Mouse (Mus musculus) hindbrain, embryonic 10.5 days (tissue): ENCODE results near the gene Pak4. TPM values are rescaled to one million over a fixed set of nuclear protein-coding genes. Genes with fewer than 3 reads are reported as not detected.
"Not testable (repeated sequence)": the region's sequence is repeated elsewhere in the genome, so short reads cannot be mapped to it uniquely, and the experiment has no call there.

ENCODE experiments used
- DNase-seq: peaks from one replicate; pipeline ENCODE4 v3.0.0-alpha.2; 2017; ENCODE audit warnings: low spot score
- H3K27ac ChIP-seq: fragments of 300-500 bp; sonication (generic); 2 replicates; pipeline ENCODE4 v1.5.1; 2016; ENCODE audit warnings: mild to moderate bottlenecking, moderate library complexity
- H3K27me3 ChIP-seq: fragments of 300-500 bp; sonication (generic); 2 replicates; pipeline ENCODE4 v1.6.1; 2016; ENCODE audit warnings: mild to moderate bottlenecking; ENCODE audit not compliant: poor library complexity, insufficient read depth, severe bottlenecking
- H3K36me3 ChIP-seq: fragments of 300-500 bp; sonication (generic); 2 replicates; pipeline ENCODE4 v1.6.1; 2016; ENCODE audit warnings: mild to moderate bottlenecking, moderate library complexity
- H3K4me1 ChIP-seq: fragments of 300-500 bp; sonication (generic); replicated peaks from 2 replicates; pipeline ENCODE4 v1.6.1; 2016; ENCODE audit warnings: mild to moderate bottlenecking
- H3K4me3 ChIP-seq: fragments of 300-500 bp; sonication (generic); 2 replicates; pipeline ENCODE4 v1.5.1; 2016; ENCODE audit warnings: mild to moderate bottlenecking, moderate library complexity
- H3K9me3 ChIP-seq: fragments of 300-500 bp; sonication (generic); 2 replicates; pipeline ENCODE4 v1.6.1; 2016; ENCODE audit warnings: mild to moderate bottlenecking, moderate library complexity
- WGBS: fragments of 180-500 bp; shearing (Covaris S2); methylation state at CpG from one replicate; pipeline ENCODE4 v1.1.7; 2016; 5-methylcytosine and 5-hydroxymethylcytosine counted together
- polyA plus RNA-seq: library from polyadenylated mRNA; unstranded; fragments of >200 nt; fragmentation: Nextera tagmentation; extraction: Ambion mirVana; gene quantifications from 2 replicates; pipeline ENCODE4 v1.2.1, GENCODE M21; 2016

Pak4 gene
- polyA plus RNA-seq, 1 experiment from 2014 or later = 51.8 TPM

DNA sequence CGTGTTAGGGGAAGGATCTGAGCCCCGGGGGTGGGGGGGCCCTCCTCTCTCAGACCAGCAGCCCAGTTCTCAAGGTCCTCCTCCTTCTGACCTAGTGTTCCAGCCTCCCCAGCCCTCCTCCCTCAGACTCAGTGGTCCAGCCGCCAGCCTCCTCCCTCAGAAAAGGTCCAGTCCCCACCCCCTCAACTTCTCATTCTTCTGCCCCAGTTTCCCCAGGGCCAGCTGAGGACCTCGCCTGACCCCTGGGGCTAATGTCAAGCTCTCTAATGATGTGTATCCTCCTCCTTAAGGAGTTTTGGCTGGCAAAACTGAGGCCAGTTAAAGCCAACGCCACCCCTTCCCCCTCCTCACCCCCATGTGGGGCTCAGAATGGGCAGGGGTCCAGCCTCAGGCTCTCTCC, 50.8 kb downstream of the Pak4 start, which contains the start of gene Nccrp1:
Gene Nccrp1 (minus strand): TSS at position 101 of the 400 bp plus-strand sequence.
- Histone ChIP-seq H3K4me1 (peaks cover 43% of the 10 kb centered on the region), H3K4me3 (peak within 1 kb of the TSS; percentile 51), H3K36me3 (no peaks in the 10 kb centered on the region), H3K9me3 (0 out of 2 replicates have a peak, but pooled peaks cover under 1% of the 10 kb centered on the region), H3K27me3 (peaks cover 50% of the 10 kb centered on the region), H3K27ac (0 out of 2 replicates have a peak within 1 kb of the TSS, but pooled peaks have one; percentile 23)
- no peak for DNase-seq
- 6% methylated on average over 5 of the region's 5 CpGs for WGBS

DNA sequence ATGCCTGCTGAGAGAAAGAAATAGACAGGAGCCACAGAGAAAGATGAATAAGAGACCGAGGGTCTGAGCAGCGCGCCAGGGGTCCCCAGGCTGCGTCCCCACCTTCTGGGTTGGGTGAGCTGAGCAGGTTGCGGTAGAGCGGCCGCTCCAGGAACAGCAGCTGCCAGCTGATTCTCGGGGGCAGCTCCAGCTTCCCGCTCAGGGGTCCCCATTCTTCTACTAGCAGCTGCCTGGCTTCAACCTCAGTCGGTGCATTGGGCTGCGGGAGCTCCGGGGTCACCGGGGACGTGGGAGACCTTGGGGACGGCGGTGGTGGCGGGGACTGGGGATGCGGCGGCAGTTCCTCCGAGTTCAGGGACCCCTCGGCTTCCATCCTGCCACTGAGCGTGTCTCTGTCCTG, 51.3 kb downstream of the Pak4 start:
- peak; percentile 27 for DNase-seq
- WGBS = 4% methylated on average over 22 of the region's 22 CpGs
- H3K36me3 ChIP-seq = no peaks in the 10 kb centered on the region
- 0 out of 2 replicates have a peak overlapping the region, but pooled peaks have one; percentile 23 for H3K27ac ChIP-seq
- H3K4me3 ChIP-seq = peak overlapping the region; percentile 51
- peaks cover 50% of the 10 kb centered on the region for H3K27me3 ChIP-seq
- H3K9me3 ChIP-seq = no peaks in the 10 kb centered on the region
- H3K4me1 ChIP-seq = peaks cover 43% of the 10 kb centered on the region

DNA sequence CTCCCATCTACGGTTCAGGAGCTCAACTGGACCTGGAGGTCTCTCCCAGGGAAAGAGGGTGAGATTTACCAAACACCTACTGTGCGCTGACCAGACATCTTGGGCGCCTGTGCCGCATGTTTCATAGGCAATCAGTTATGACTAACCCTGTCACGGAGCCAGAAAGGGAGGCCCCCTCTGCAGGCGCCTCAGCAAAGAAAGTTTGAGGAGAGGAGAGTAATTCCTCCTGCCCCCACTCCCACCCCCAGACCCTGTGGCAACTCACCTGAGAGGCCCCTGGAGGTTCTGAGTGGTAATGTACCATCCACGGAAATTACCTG, 52.1 kb downstream of the Pak4 start:
- Histone ChIP-seq H3K36me3 (no peaks in the 10 kb centered on the region), H3K27me3 (peaks cover 50% of the 10 kb centered on the region), H3K4me1 (peaks cover 43% of the 10 kb centered on the region), H3K4me3 (no peak overlapping the region), H3K9me3 (no peaks in the 10 kb centered on the region), H3K27ac (no peak overlapping the region)
- 44% methylated on average over 7 of the region's 7 CpGs for WGBS
- no peak for DNase-seq

DNA sequence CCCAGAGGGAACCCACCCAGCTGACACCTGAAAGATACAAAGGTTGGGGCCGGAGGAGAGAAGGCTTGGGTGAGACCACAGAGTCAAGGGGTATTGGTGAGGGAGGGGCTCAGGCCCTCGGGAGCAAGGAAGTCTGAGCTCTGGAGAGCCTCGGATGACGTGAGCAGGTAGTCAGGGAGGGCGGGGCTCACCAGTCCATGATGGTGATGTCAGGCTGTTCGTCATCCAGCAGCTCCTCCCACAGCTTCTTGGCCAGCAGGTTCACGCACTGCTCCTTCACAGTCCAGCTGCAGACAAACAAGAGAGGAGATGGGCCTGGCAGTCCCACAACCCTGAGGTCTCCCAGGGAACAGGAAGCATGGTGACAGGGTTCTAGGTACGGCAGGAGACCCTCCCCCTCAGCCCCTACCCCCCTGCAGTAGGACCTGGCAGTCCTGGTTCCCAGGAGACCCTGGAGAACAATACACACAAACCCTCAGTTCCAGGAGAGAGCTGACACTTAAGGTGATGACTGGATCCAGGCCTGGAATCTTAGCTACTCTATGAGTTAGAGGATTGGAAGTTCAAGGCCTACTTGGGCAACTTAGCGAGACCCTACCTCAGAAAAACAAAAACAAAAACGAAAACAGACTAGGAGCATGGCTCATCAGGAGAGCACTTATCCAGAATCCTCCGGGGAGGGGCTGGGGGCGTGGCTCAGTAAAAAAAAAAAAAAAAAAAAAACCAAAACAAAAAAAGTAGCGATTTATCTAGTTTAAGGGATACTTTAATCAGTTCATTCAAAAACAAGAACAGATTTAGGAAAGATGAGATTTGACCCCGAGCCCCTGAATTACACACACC, 52.7 kb downstream of the Pak4 start:
- H3K4me3 ChIP-seq = no peak overlapping the region
- no peak overlapping the region for H3K27ac ChIP-seq
- peaks cover 43% of the 10 kb centered on the region for H3K4me1 ChIP-seq
- WGBS = 24% methylated on average over 14 of the region's 14 CpGs
- H3K27me3 ChIP-seq = peaks cover 50% of the 10 kb centered on the region
- peak; percentile 45 for DNase-seq
- no peaks in the 10 kb centered on the region for H3K9me3 ChIP-seq
- no peaks in the 10 kb centered on the region for H3K36me3 ChIP-seq

DNA sequence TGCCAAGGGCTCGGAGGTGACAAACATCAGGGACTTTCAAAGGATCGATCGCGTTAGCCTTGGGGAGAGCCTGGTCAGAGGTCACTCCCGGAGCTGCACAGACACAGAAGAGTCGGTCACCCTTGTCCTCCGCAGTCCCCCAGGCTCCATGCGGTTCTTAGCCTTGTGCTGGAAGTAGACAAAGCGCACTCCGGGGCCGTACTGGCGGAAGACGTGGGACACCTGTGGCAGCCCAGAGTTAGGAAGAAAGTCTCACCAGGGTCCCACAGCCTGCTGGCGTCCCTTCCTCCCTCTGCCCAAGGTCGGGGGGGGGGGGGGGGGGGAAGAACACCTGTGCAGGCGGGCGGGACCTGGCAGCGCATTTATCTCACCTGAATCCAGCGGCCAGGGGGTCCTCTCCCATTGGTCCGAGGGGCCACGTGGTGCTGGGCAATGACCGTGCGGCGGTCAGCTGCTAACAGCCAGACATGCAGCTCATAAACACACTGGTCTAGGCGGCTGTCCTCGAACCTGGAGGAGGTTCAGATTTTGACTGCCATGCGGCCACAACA, 53.9 kb downstream of the Pak4 start:
- H3K36me3 ChIP-seq = no peaks in the 10 kb centered on the region
- peak overlapping the region; percentile 49 for H3K4me3 ChIP-seq
- H3K27ac ChIP-seq = peak overlapping the region; percentile 79
- peak; percentile 58 for DNase-seq
- peaks cover 50% of the 10 kb centered on the region for H3K27me3 ChIP-seq
- H3K4me1 ChIP-seq = peaks cover 43% of the 10 kb centered on the region
- no peaks in the 10 kb centered on the region for H3K9me3 ChIP-seq
- 2% methylated on average over 25 of the region's 27 CpGs for WGBS

DNA sequence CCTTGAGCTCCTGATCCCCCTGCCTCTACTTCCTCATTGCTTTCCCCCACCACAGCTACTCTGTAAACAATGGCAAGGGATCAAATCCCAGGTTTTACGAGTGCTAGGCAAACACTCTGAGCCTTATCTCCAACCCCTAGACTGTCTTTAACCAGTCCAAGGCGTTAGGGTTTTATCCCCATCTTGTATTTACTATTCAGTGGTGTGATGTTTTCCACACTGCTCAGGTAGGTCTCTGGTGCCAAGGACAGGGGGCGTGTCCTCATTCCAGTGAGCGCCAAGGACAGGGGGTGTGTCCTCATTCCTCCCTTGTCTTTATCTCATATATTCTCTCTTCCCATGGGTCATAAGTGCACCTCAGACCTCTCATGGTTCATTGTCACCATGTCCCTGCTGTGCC, 57.5 kb downstream of the Pak4 start, which contains the start of gene Sycn:
Gene Sycn (plus strand): TSS at position 360 of the 400 bp plus-strand sequence.
- Histone ChIP-seq H3K27me3 (peaks cover 23% of the 10 kb centered on the region), H3K27ac (no peak within 1 kb of the TSS), H3K36me3 (no peaks in the 10 kb centered on the region), H3K9me3 (no peaks in the 10 kb centered on the region), H3K4me3 (no peak within 1 kb of the TSS), H3K4me1 (peaks cover 22% of the 10 kb centered on the region)
- no peak for DNase-seq
- 81% methylated on average over 4 of the region's 4 CpGs for WGBS

DNA sequence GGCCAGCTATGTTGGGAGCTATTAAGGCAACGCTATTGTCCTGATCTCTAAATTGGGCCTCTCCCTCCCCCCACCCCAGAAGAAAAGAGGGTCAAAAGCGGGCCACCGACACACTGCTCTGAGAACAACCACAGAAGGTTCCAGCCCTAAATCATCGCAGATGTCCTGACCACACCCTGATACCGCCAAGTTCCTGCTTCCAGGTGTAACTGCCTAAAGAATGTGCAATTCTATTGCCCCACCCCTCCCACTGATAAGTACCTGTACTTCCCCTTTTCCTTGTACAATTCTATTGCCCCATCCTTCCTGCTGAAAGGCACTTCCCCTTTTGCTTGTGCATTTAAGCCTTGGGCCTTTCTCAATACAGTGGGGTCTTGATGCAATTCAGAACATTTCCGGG, 59.1 kb downstream of the Pak4 start:
- WGBS = 90% methylated on average over 6 of the region's 6 CpGs
- not testable (repeated sequence) for H3K27me3 ChIP-seq, H3K4me1 ChIP-seq, H3K4me3 ChIP-seq, H3K36me3 ChIP-seq, H3K27ac ChIP-seq, H3K9me3 ChIP-seq, DNase-seq

DNA sequence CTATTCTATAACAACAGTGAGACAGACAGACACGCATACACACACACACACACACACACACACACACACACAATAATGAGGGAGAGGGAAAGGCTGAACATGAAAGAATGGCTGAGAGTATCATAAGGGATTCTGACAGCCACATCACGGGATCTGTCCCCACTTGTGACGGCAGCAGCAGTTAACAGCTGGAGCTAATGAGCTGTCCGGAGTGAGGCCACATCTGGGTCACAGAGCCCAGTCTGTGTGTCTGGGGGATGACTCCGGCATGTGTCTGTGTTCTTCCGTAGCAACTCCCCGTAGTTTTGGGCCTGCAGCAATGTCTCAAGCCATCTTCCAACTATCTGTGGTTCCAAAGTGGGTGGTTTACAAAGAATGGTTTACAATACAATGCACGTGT, 66.0 kb downstream of the Pak4 start:
- no peaks in the 10 kb centered on the region for H3K9me3 ChIP-seq
- no peak overlapping the region for H3K4me3 ChIP-seq
- H3K27me3 ChIP-seq = 0 out of 2 replicates have a peak, but pooled peaks cover 6% of the 10 kb centered on the region
- peaks cover 9% of the 10 kb centered on the region; the same call in 1 of the 2 replicates for H3K4me1 ChIP-seq
- H3K36me3 ChIP-seq = no peaks in the 10 kb centered on the region
- DNase-seq = no peak
- no peak overlapping the region for H3K27ac ChIP-seq
- 74% methylated on average over 8 of the region's 8 CpGs for WGBS

DNA sequence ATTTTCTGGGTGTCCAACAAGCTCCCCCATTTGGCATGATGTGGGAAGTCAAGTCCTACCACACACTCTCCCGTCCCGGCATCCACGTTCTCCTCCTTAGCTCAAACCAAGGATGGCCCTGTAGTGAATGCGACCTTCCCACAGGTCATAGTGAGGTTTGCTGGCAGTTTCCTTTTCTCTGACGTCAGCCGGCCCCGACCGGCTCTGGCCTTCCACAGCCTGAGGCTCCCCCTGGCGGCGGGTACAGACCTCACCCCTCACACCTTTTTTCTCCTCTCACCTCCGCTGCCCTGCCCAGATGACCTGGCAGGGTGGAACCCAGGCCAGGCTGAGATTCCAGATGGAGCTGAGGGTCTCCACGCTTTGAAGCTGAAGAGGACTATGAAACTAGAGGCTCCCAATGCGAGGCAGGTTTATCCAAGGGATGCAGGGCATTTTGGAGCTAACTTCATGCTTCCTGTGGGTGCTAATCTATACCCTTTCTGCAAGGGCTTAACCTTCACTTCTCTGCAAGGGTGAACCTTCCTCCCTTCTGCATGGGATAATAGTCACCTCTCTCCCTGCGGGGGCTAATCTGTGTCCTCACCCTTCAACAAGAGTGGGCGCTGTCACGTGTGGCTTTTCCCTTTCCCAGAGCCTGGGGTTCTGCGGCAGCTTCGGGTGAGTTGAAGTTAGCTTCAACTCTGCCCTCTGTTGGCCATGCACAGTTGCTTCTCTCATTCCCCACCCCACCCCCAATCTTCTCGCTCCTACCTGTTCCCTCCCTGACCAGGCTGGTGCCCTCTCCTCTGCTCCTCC, 69.9 kb downstream of the Pak4 start:
- Histone ChIP-seq H3K9me3 (no peaks in the 10 kb centered on the region), H3K4me1 (peaks cover 9% of the 10 kb centered on the region; the same call in 1 of the 2 replicates), H3K27me3 (0 out of 2 replicates have a peak, but pooled peaks cover 6% of the 10 kb centered on the region), H3K36me3 (no peaks in the 10 kb centered on the region), H3K27ac (no peak overlapping the region), H3K4me3 (no peak overlapping the region)
- DNase-seq = peak; percentile 76
- 7% methylated on average over 19 of the region's 19 CpGs for WGBS

DNA sequence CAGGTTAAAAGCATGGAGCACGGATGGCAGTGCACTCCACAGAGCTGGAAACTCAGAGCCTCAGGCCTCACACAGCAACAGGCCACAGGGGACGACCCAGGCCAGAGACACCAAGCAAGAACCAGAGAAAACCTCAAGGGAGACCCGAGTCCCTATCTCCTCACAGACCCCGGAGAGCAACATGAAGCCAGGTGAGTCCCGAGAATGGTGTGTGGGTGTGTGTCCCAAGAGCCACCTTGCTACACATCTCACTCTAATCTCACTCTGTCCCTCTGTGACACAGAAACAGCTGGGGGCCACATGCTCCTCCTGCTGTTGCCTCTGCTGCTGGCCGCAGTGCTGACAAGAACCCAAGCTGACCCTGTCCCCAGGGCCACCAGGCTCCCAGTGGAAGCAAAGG, 75.4 kb downstream of the Pak4 start, which contains the start of gene Ifnl3:
Gene Ifnl3 (plus strand): TSS at position 301 of the 400 bp plus-strand sequence.
- not testable (repeated sequence) for H3K4me1 ChIP-seq, H3K9me3 ChIP-seq, H3K36me3 ChIP-seq, H3K27ac ChIP-seq, H3K27me3 ChIP-seq, DNase-seq, H3K4me3 ChIP-seq
- 74% methylated on average over 5 of the region's 6 CpGs for WGBS

DNA sequence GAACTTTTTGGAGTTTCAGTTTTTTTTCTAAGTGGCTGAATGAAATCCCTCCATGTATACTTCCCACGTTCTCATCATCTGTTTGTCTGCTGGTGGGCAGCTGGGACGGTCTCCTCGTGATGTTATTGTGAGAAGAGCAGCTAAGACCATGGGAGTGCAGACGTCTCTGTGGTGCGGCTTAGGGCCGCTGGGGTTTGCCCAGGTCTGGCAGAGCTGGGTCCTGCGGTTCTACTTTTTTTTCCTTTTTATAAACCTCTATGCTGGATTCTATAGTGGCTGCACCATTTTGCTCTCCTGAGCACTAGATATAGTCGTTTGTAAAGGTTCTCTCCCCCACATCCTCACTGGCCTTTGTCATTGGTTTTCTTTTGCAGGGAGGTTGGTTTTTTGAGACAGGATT, 86.5 kb downstream of the Pak4 start:
- Histone ChIP-seq H3K4me1 (no peaks in the 10 kb centered on the region), H3K27ac (no peak overlapping the region), H3K27me3 (no peaks in the 10 kb centered on the region), H3K4me3 (no peak overlapping the region), H3K9me3 (peaks cover 3% of the 10 kb centered on the region; the same call in 1 of the 2 replicates), H3K36me3 (no peaks in the 10 kb centered on the region)
- DNase-seq = no peak
- WGBS = 77% methylated on average over 8 of the region's 8 CpGs

DNA sequence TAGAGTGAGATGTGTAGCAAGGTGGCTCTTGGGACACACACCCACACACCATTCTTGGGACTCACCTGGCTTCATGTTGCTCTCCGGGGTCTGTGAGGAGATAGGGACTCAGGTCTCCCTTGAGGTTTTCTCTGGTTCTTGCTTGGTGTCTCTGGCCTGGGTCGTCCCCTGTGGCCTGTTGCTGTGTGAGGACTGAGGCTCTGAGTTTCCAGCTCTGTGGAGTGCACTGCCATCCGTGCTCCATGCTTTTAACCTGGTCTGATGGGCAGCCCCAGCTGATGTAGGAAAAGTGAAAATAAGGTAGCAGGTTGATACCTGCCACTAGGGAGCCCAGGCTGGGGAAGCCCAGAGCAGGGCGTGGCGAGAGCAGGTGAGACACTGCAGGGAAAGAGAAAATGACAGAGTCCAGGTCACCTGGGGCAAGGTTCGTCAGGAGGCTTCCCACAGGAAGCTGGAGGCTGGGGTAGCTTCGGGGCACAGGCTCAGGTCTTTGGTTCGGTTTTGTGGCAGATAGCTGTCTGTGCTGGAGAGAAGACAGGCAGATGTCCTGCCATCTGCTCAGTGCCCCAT, 87.5 kb downstream of the Pak4 start, which contains the start of gene Ifnl2:
Gene Ifnl2 (minus strand): TSS at position 51 of the 570 bp plus-strand sequence.
- H3K36me3 ChIP-seq, DNase-seq, H3K27me3 ChIP-seq, H3K9me3 ChIP-seq, H3K4me1 ChIP-seq, H3K27ac ChIP-seq, H3K4me3 ChIP-seq: not testable (repeated sequence)
- WGBS = 69% methylated on average over 8 of the region's 8 CpGs
